Mouse (Mus musculus): Measurements from ENCODE around the gene Tmem131l. TPM values are rescaled to one million over a fixed set of nuclear protein-coding genes. Genes with fewer than 3 reads are reported as not detected.

Gene Tmem131l
- polyA plus RNA-seq, 1 experiment from 2014 or later: 91.8 TPM

DNA sequence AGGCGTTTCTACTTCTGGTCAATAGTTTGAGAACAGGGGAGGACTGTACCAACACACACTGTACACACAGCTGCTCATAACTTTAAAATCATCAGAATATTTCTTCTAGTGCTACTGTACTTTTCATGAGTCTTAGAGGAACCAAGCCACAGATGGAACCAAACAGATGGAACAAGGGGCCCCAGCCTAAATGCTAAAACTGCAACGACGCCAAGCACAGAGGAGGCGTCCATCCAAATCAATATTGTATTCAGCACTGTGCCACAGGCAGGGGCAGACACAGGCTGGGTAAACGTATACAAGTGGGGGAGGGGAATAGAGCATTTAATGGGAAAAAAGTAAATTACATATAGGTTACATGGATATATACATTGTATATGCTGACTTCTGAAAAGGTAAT lies 42.4 kb downstream of the Tmem131l start:
- WGBS: 45% methylated on average over 5 of the region's 5 CpGs
- Histone ChIP-seq H3K4me2 (replicated peaks) (no peak overlapping the region), H3K27ac (no peak overlapping the region), H3K36me3 (no peaks in the 10 kb centered on the region), H3K4me1 (replicated peaks) (peaks cover 60% of the 10 kb centered on the region), H3K9me3 (no peaks in the 10 kb centered on the region), H3K9ac (replicated peaks) (no peak overlapping the region), H3K27me3 (no peaks in the 10 kb centered on the region), H3K4me3 (replicated peaks) (no peak overlapping the region)
- no peak for ATAC-seq

GRCm38 (mm10) chr3:83997036-83997435 lies 42.9 kb downstream of the Tmem131l start:
- H3K4me1 ChIP-seq (replicated peaks): peaks cover 65% of the 10 kb centered on the region
- 67% methylated on average over 3 of the region's 3 CpGs for WGBS
- ATAC-seq: no peak

DNA sequence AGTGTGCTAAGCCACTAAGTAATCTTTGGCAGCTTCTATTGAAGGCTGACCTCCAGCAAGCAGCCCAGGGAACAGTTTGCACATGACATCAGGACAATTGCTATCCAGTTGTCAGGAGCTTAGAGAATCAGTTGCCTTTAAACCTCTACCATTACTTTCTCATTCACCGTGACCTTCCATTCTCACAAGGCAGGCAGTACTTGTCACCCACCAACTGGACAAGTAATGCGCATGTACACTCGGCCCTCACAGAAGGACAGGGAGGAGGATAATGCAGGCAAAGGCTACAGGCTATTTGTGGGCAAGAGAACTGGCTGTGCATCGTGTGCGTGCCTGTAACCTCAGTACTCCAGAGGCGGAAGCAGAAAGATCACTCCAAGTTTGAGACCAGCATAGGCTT lies 43.9 kb downstream of the Tmem131l start:
- Histone ChIP-seq H3K9me3 (no peaks in the 10 kb centered on the region), H3K27ac (peak overlapping the region; percentile 52), H3K4me1 (replicated peaks) (peaks cover 70% of the 10 kb centered on the region), H3K36me3 (no peaks in the 10 kb centered on the region), H3K4me2 (replicated peaks) (no peak overlapping the region), H3K9ac (replicated peaks) (no peak overlapping the region), H3K4me3 (replicated peaks) (no peak overlapping the region), H3K27me3 (no peaks in the 10 kb centered on the region)
- WGBS: 44% methylated on average over 6 of the region's 6 CpGs
- ATAC-seq: no peak

More at GRCm38 (mm10) chr3:83997036-83997435, 42.9 kb downstream of the Tmem131l start:
- H3K27me3 ChIP-seq: no peaks in the 10 kb centered on the region
- H3K9ac ChIP-seq (replicated peaks): no peak overlapping the region
- H3K4me2 ChIP-seq (replicated peaks): no peak overlapping the region
- no peaks in the 10 kb centered on the region for H3K36me3 ChIP-seq
- H3K27ac ChIP-seq: no peak overlapping the region
- H3K4me3 ChIP-seq (replicated peaks): no peak overlapping the region
- H3K9me3 ChIP-seq: no peaks in the 10 kb centered on the region

DNA sequence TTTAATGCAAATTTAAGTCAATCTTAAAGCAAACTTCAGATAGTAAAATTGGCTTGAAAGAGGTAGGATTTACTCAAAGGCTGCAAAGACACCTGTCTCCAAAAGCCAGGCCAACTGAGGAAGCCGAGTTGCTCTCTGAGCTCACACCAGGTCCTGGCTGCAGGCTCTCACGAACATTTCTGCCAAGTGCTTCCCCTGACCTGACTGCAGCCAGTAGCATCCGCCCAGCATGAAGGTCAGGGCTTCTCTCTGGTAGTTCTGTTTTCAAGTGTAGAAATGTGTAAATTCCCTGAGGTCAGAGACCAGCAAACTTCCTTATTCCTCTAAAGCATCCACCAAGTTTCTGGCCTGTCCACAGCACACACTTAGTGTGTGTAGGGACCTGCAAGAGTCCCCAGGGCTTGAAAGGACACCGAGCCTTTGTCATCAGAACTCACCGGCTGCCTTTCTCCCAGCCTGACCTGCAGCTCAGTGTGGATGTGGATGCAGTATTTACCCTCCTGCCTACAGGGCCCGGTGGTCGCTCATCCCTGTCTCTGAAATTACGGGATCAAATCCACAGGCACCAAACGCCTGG lies 44.6 kb downstream of the Tmem131l start:
- Histone ChIP-seq H3K36me3 (no peaks in the 10 kb centered on the region), H3K27me3 (no peaks in the 10 kb centered on the region), H3K4me3 (replicated peaks) (no peak overlapping the region), H3K27ac (peak overlapping the region; percentile 52), H3K4me2 (replicated peaks) (no peak overlapping the region), H3K9ac (replicated peaks) (no peak overlapping the region), H3K4me1 (replicated peaks) (peaks cover 73% of the 10 kb centered on the region), H3K9me3 (no peaks in the 10 kb centered on the region)
- WGBS: 47% methylated on average over 9 of the region's 9 CpGs
- ATAC-seq: no peak

- no peak overlapping the region for H3K9ac ChIP-seq (replicated peaks)
- H3K36me3 ChIP-seq: no peaks in the 10 kb centered on the region
- peaks cover 83% of the 10 kb centered on the region for H3K4me1 ChIP-seq (replicated peaks)
- no peaks in the 10 kb centered on the region for H3K27me3 ChIP-seq
- 22% methylated on average over 8 of the region's 8 CpGs for WGBS
- H3K27ac ChIP-seq: no peak overlapping the region
- H3K9me3 ChIP-seq: no peaks in the 10 kb centered on the region
- ATAC-seq: peak; percentile 59
- H3K4me3 ChIP-seq (replicated peaks): no peak overlapping the region
- no peak overlapping the region for H3K4me2 ChIP-seq (replicated peaks)
Observed at GRCm38 (mm10) chr3:83994217-83994839, 45.6 kb downstream of the Tmem131l start.

DNA sequence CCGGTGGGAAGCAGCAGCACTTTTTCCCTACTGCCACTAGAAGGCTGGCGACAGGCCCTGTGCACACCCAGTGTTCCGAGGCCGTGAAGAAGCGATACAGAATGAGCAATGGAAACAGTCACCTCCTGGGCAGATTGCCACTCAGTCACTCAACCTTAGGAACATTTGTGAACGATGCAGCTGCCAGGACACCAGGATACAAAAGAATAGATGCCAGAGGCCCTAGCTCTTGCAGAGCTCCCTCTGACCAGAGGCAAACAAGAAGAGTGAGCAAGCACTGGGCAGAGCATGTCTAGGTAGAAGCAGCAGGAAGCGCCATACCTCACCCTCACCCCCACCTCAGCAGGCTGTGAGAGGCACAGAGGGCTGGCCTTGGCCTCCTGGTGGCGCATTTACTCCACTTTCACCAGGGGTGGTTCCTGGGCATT lies 46.9 kb downstream of the Tmem131l start:
- ATAC-seq: peak; percentile 57; the same call in 1 of the 2 replicates
- Histone ChIP-seq H3K27me3 (no peaks in the 10 kb centered on the region), H3K9me3 (no peaks in the 10 kb centered on the region), H3K9ac (replicated peaks) (no peak overlapping the region), H3K4me2 (replicated peaks) (no peak overlapping the region), H3K4me3 (replicated peaks) (no peak overlapping the region), H3K4me1 (replicated peaks) (peaks cover 93% of the 10 kb centered on the region), H3K27ac (peak overlapping the region; percentile 45; the same call in 1 of the 2 replicates), H3K36me3 (no peaks in the 10 kb centered on the region)
- 70% methylated on average over 8 of the region's 8 CpGs for WGBS

GRCm38 (mm10) chr3:83991691-83992524 lies 48.1 kb downstream of the Tmem131l start:
- no peaks in the 10 kb centered on the region for H3K9me3 ChIP-seq
- no peak overlapping the region for H3K9ac ChIP-seq (replicated peaks)
- ATAC-seq: no peak
- H3K4me2 ChIP-seq (replicated peaks): no peak overlapping the region
- no peaks in the 10 kb centered on the region for H3K27me3 ChIP-seq
- H3K4me1 ChIP-seq (replicated peaks): peaks cover 90% of the 10 kb centered on the region
- H3K4me3 ChIP-seq (replicated peaks): no peak overlapping the region
- H3K27ac ChIP-seq: no peak overlapping the region
- 94% methylated on average over 8 of the region's 8 CpGs for WGBS
- H3K36me3 ChIP-seq: no peaks in the 10 kb centered on the region

GRCm38 (mm10) chr3:83988214-83988613 lies 51.8 kb downstream of the Tmem131l start:
- H3K9ac ChIP-seq (replicated peaks): no peak overlapping the region
- no peaks in the 10 kb centered on the region for H3K27me3 ChIP-seq
- H3K4me3 ChIP-seq (replicated peaks): no peak overlapping the region
- no peaks in the 10 kb centered on the region for H3K9me3 ChIP-seq
- ATAC-seq: no peak
- H3K4me2 ChIP-seq (replicated peaks): no peak overlapping the region
- peaks cover 90% of the 10 kb centered on the region for H3K4me1 ChIP-seq (replicated peaks)
- no peaks in the 10 kb centered on the region for H3K36me3 ChIP-seq
- WGBS: 22% methylated on average over 4 of the region's 4 CpGs
- no peak overlapping the region for H3K27ac ChIP-seq

DNA sequence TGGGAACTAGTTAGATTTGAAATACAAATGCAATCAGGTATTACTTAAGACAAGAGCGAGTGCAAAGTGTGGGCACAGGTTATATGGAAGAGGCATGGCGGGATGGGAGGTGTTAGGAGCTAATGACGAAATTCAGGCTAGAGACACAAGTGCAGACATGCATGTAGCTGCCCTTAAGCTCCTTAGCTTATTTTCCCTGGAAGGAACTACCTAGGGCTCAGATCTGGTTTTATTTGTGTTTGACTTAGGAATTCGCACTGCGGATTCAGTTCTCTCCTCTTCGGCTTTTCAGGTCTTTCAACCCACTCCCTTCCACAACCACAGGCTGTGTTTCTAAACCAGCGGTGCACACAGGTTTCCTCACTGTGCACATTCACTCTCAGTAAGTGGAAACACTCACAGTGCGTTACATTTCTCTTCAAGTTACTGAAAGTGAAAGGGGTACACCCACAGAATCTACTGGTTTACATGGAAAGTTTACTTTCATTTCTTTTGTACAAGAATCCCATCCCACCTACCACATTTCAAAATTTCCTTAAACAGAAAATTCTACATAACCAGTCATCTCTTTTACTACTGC lies 52.4 kb downstream of the Tmem131l start:
- H3K4me1 ChIP-seq (replicated peaks): peaks cover 90% of the 10 kb centered on the region
- no peak for ATAC-seq
- H3K36me3 ChIP-seq: no peaks in the 10 kb centered on the region
- no peaks in the 10 kb centered on the region for H3K9me3 ChIP-seq
- H3K27ac ChIP-seq: no peak overlapping the region
- WGBS: 85% methylated on average over 8 of the region's 8 CpGs
- H3K27me3 ChIP-seq: no peaks in the 10 kb centered on the region
- H3K4me3 ChIP-seq (replicated peaks): no peak overlapping the region
- no peak overlapping the region for H3K4me2 ChIP-seq (replicated peaks)
- H3K9ac ChIP-seq (replicated peaks): no peak overlapping the region

- Histone ChIP-seq H3K27me3 (no peaks in the 10 kb centered on the region), H3K4me2 (replicated peaks) (no peak overlapping the region), H3K9me3 (no peaks in the 10 kb centered on the region), H3K27ac (0 out of 2 replicates have a peak overlapping the region, but pooled peaks have one; percentile 11), H3K36me3 (no peaks in the 10 kb centered on the region), H3K9ac (replicated peaks) (no peak overlapping the region), H3K4me3 (replicated peaks) (no peak overlapping the region), H3K4me1 (replicated peaks) (peaks cover 87% of the 10 kb centered on the region)
- no peak for ATAC-seq
- WGBS: 81% methylated on average over 3 of the region's 3 CpGs
Observed at GRCm38 (mm10) chr3:83986740-83987139, 53.2 kb downstream of the Tmem131l start.

DNA sequence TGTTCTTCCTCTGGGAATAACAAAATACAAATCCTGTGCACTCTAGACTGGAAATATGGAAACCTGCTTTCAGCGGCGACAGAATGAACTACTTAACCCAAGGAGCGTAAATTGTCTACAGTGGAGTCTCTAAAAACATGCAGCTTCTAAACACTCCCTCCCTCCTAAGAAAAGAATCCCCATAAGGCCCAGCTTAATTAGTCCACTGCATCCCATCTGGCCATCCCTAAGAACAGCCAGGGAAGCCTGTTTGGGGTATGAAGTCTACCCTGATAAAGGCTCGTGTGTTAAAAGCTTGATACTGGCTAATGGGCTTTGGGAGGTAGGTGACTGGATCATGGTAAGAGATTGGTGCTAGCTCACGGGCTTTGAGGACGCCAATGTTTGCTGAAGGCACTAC lies 54.5 kb downstream of the Tmem131l start:
- no peak for ATAC-seq
- Histone ChIP-seq H3K4me2 (replicated peaks) (no peak overlapping the region), H3K9ac (replicated peaks) (no peak overlapping the region), H3K27ac (peak overlapping the region; percentile 27), H3K36me3 (no peaks in the 10 kb centered on the region), H3K4me1 (replicated peaks) (peaks cover 94% of the 10 kb centered on the region), H3K27me3 (no peaks in the 10 kb centered on the region), H3K9me3 (no peaks in the 10 kb centered on the region), H3K4me3 (replicated peaks) (no peak overlapping the region)
- 43% methylated on average over 6 of the region's 6 CpGs for WGBS

- H3K27me3 ChIP-seq: no peaks in the 10 kb centered on the region
- H3K36me3 ChIP-seq: no peaks in the 10 kb centered on the region
- no peaks in the 10 kb centered on the region for H3K9me3 ChIP-seq
- no peak overlapping the region for H3K4me2 ChIP-seq (replicated peaks)
- peaks cover 94% of the 10 kb centered on the region for H3K4me1 ChIP-seq (replicated peaks)
- H3K9ac ChIP-seq (replicated peaks): no peak overlapping the region
- H3K4me3 ChIP-seq (replicated peaks): no peak overlapping the region
- H3K27ac ChIP-seq: peak overlapping the region; percentile 76
- peak; percentile 19 for ATAC-seq
- 28% methylated on average over 4 of the region's 4 CpGs for WGBS
Observed at GRCm38 (mm10) chr3:83984379-83984778, 55.6 kb downstream of the Tmem131l start.
